Mouse (Mus musculus) embryonic facial prominence, embryonic 15.5 days (tissue): ENCODE data around the gene Mapkap1. TPM values are rescaled to one million over a fixed set of nuclear protein-coding genes. Genes with fewer than 3 reads are reported as not detected.
A peak's percentile ranks its signal among the peaks of the same experiment; 100 is the strongest.

Experiments used
- ATAC-seq: fragments of 200-750 bp; cut with Nextera tagmentation; 2 replicates; pipeline ENCODE4 v1.8.0; 2017; ENCODE audit warnings: low read depth, moderate TSS enrichment; ENCODE audit not compliant: insufficient number of reproducible peaks, low FRiP score, low TSS enrichment
- H3K27ac ChIP-seq: fragments of 300-500 bp; sonication (generic); replicated peaks from 2 replicates; pipeline ENCODE4 v1.5.1; 2015; ENCODE audit warnings: mild to moderate bottlenecking, inconsistent platforms
- H3K27me3 ChIP-seq: fragments of 300-500 bp; sonication (generic); 2 replicates; pipeline ENCODE4 v1.6.1; 2015; ENCODE audit warnings: inconsistent platforms
- H3K36me3 ChIP-seq: fragments of 300-500 bp; sonication (generic); 2 replicates; pipeline ENCODE4 v1.6.1; 2015; ENCODE audit warnings: mild to moderate bottlenecking, inconsistent platforms
- H3K4me1 ChIP-seq: fragments of 300-500 bp; sonication (generic); 2 replicates; pipeline ENCODE4 v1.6.1; 2015; ENCODE audit warnings: inconsistent platforms
- H3K4me2 ChIP-seq: fragments of 300-500 bp; sonication (generic); replicated peaks from 2 replicates; pipeline ENCODE4 v1.6.1; 2015; ENCODE audit warnings: mild to moderate bottlenecking, inconsistent platforms
- H3K4me3 ChIP-seq: fragments of 300-500 bp; sonication (generic); replicated peaks from 2 replicates; pipeline ENCODE4 v1.5.1; 2015; ENCODE audit warnings: mild to moderate bottlenecking, inconsistent platforms
- H3K9ac ChIP-seq: fragments of 300-500 bp; sonication (generic); 2 replicates; pipeline ENCODE4 v1.6.1; 2015; ENCODE audit warnings: inconsistent platforms
- H3K9me3 ChIP-seq: fragments of 300-500 bp; sonication (generic); replicated peaks from 2 replicates; pipeline ENCODE4 v1.6.1; 2016; ENCODE audit warnings: inconsistent platforms
- WGBS: fragments of 180-500 bp; shearing (Covaris S2); methylation state at CpG from one replicate; pipeline ENCODE4 v1.1.7; 2015; 5-methylcytosine and 5-hydroxymethylcytosine counted together
- polyA plus RNA-seq: library from polyadenylated mRNA; unstranded; fragments of >200 nt; fragmentation: Nextera tagmentation; extraction: Ambion mirVana; gene quantifications from 2 replicates; pipeline ENCODE4 v1.2.1, GENCODE M21; 2015

The Mapkap1 gene
- polyA plus RNA-seq = 103 and 104 TPM in 2 replicates

- Histone ChIP-seq H3K4me2 (peak within 1 kb of the TSS; percentile 70), H3K27me3 (no peaks in the 10 kb centered on the region), H3K4me1 (peaks cover 15% of the 10 kb centered on the region), H3K9me3 (no peaks in the 10 kb centered on the region), H3K36me3 (no peaks in the 10 kb centered on the region), H3K9ac (peak within 1 kb of the TSS; percentile 82), H3K27ac (peak within 1 kb of the TSS; percentile 74), H3K4me3 (peak within 1 kb of the TSS; percentile 91)
- peak; percentile 96 for ATAC-seq
- WGBS = under 1% methylated on average over 65 of the region's 68 CpGs
Observed at GRCm38 (mm10) chr2:34406601-34407464, at the start of gene Mapkap1. Gene Mapkap1, plus strand, starts transcription at chr2:34406771.

- no peaks in the 10 kb centered on the region for H3K9me3 ChIP-seq
- H3K27me3 ChIP-seq = no peaks in the 10 kb centered on the region
- no peak for ATAC-seq
- H3K36me3 ChIP-seq = no peaks in the 10 kb centered on the region
- no peak overlapping the region for H3K4me2 ChIP-seq
- H3K9ac ChIP-seq = no peak overlapping the region
- no peak overlapping the region for H3K27ac ChIP-seq
- WGBS = 10% methylated on average over 1 of the region's 1 CpGs
- H3K4me3 ChIP-seq = no peak overlapping the region
- H3K4me1 ChIP-seq = peaks cover 15% of the 10 kb centered on the region; the same call in 1 of the 2 replicates
Observed at GRCm38 (mm10) chr2:34363678-34364077, 42.9 kb upstream of the Mapkap1 start.

- Histone ChIP-seq H3K36me3 (no peaks in the 10 kb centered on the region), H3K4me2 (no peak overlapping the region), H3K27me3 (no peaks in the 10 kb centered on the region), H3K27ac (no peak overlapping the region), H3K9me3 (no peaks in the 10 kb centered on the region), H3K4me3 (no peak overlapping the region), H3K4me1 (peaks cover 16% of the 10 kb centered on the region), H3K9ac (no peak overlapping the region)
- WGBS = 73% methylated on average over 2 of the region's 2 CpGs
- no peak for ATAC-seq
Observed at GRCm38 (mm10) chr2:34367024-34367423, 39.5 kb upstream of the Mapkap1 start.

- no peak for ATAC-seq
- no peak overlapping the region for H3K4me3 ChIP-seq
- H3K9me3 ChIP-seq = no peaks in the 10 kb centered on the region
- no peaks in the 10 kb centered on the region for H3K27me3 ChIP-seq
- H3K4me1 ChIP-seq = peaks cover 24% of the 10 kb centered on the region
- H3K9ac ChIP-seq = no peak overlapping the region
- H3K4me2 ChIP-seq = no peak overlapping the region
- no peaks in the 10 kb centered on the region for H3K36me3 ChIP-seq
- WGBS = 47% methylated on average over 6 of the region's 6 CpGs
- H3K27ac ChIP-seq = no peak overlapping the region
Observed at GRCm38 (mm10) chr2:34368396-34368795, 38.2 kb upstream of the Mapkap1 start.

- peak overlapping the region; percentile 73; the same call in 1 of the 2 replicates for H3K9ac ChIP-seq
- H3K4me1 ChIP-seq = peaks cover 26% of the 10 kb centered on the region
- H3K36me3 ChIP-seq = no peaks in the 10 kb centered on the region
- no peaks in the 10 kb centered on the region for H3K9me3 ChIP-seq
- H3K4me3 ChIP-seq = peak overlapping the region; percentile 85
- ATAC-seq = no peak
- WGBS = 17% methylated on average over 7 of the region's 7 CpGs
- H3K27me3 ChIP-seq = no peaks in the 10 kb centered on the region
- no peak overlapping the region for H3K27ac ChIP-seq
- H3K4me2 ChIP-seq = peak overlapping the region; percentile 96
Observed at GRCm38 (mm10) chr2:34370349-34370724, 36.2 kb upstream of the Mapkap1 start.

- WGBS = 1% methylated on average over 42 of the region's 42 CpGs
- H3K4me3 ChIP-seq = peak overlapping the region; percentile 85
- peak overlapping the region; percentile 96 for H3K4me2 ChIP-seq
- no peaks in the 10 kb centered on the region for H3K36me3 ChIP-seq
- no peak for ATAC-seq
- H3K27me3 ChIP-seq = no peaks in the 10 kb centered on the region
- H3K9me3 ChIP-seq = no peaks in the 10 kb centered on the region
- peak overlapping the region; percentile 73 for H3K9ac ChIP-seq
- H3K27ac ChIP-seq = peak overlapping the region; percentile 95
- peaks cover 26% of the 10 kb centered on the region for H3K4me1 ChIP-seq
Observed at GRCm38 (mm10) chr2:34370725-34371440, 35.7 kb upstream of the Mapkap1 start.

GRCm38 (mm10) chr2:34371441-34372304 lies 34.9 kb upstream of the Mapkap1 start:
- peak; percentile 39 for ATAC-seq
- H3K4me3 ChIP-seq = peak overlapping the region; percentile 85
- H3K9me3 ChIP-seq = no peaks in the 10 kb centered on the region
- no peaks in the 10 kb centered on the region for H3K27me3 ChIP-seq
- H3K4me2 ChIP-seq = peak overlapping the region; percentile 96
- peak overlapping the region; percentile 73 for H3K9ac ChIP-seq
- H3K36me3 ChIP-seq = no peaks in the 10 kb centered on the region
- WGBS = under 1% methylated on average over 68 of the region's 118 CpGs
- peaks cover 26% of the 10 kb centered on the region for H3K4me1 ChIP-seq
- H3K27ac ChIP-seq = peak overlapping the region; percentile 95

- under 1% methylated on average over 85 of the region's 102 CpGs for WGBS
- Histone ChIP-seq H3K9me3 (no peaks in the 10 kb centered on the region), H3K27me3 (no peaks in the 10 kb centered on the region), H3K9ac (peak within 1 kb of the TSS; percentile 73), H3K36me3 (no peaks in the 10 kb centered on the region), H3K4me2 (peak within 1 kb of the TSS; percentile 96), H3K4me1 (peaks cover 26% of the 10 kb centered on the region), H3K27ac (peak within 1 kb of the TSS; percentile 95), H3K4me3 (peak within 1 kb of the TSS; percentile 85)
- ATAC-seq = peak; percentile 94
Observed at GRCm38 (mm10) chr2:34372305-34373301, 34.0 kb upstream of the Mapkap1 start, which contains the start of gene Pbx3. Gene Pbx3, minus strand, starts transcription at chr2:34373142.

GRCm38 (mm10) chr2:34373886-34374285 lies 32.7 kb upstream of the Mapkap1 start:
- Histone ChIP-seq H3K9me3 (no peaks in the 10 kb centered on the region), H3K4me1 (peaks cover 21% of the 10 kb centered on the region), H3K9ac (no peak overlapping the region), H3K27ac (no peak overlapping the region), H3K27me3 (no peaks in the 10 kb centered on the region), H3K4me2 (no peak overlapping the region), H3K4me3 (no peak overlapping the region), H3K36me3 (no peaks in the 10 kb centered on the region)
- no peak for ATAC-seq
- WGBS = 35% methylated on average over 3 of the region's 3 CpGs

- Histone ChIP-seq H3K4me2 (no peak overlapping the region), H3K36me3 (no peaks in the 10 kb centered on the region), H3K9ac (no peak overlapping the region), H3K27me3 (no peaks in the 10 kb centered on the region), H3K4me3 (no peak overlapping the region), H3K27ac (no peak overlapping the region), H3K9me3 (no peaks in the 10 kb centered on the region), H3K4me1 (peaks cover 21% of the 10 kb centered on the region)
- 64% methylated on average over 2 of the region's 2 CpGs for WGBS
- no peak for ATAC-seq
Observed at GRCm38 (mm10) chr2:34374349-34374748, 32.2 kb upstream of the Mapkap1 start.
